Mouse (Mus musculus): ENCODE results near the gene Gdf7. TPM values are rescaled to one million over a fixed set of nuclear protein-coding genes. Genes with fewer than 3 reads are reported as not detected.

The Gdf7 gene
- polyA plus RNA-seq, 1 experiment from 2014 or later = 0.80 TPM

GRCm38 (mm10) chr12:8310992-8311391, 9.2 kb upstream of the Gdf7 start:
- Histone ChIP-seq H3K36me3 (no peaks in the 10 kb centered on the region), H3K4me1 (replicated peaks) (peaks cover 19% of the 10 kb centered on the region), H3K27ac (no peak overlapping the region), H3K4me3 (replicated peaks) (no peak overlapping the region), H3K9me3 (no peaks in the 10 kb centered on the region), H3K27me3 (peaks cover 42% of the 10 kb centered on the region), H3K9ac (replicated peaks) (no peak overlapping the region; the same call in 1 of the 2 replicates), H3K4me2 (no peak overlapping the region)
- ATAC-seq (ENCODE audit: insufficient number of reproducible peaks, insufficient read depth, low FRiP score, low TSS enrichment, low read depth) = no peak
- 43% methylated on average over 17 of the region's 17 CpGs for WGBS

- Histone ChIP-seq H3K9ac (replicated peaks) (no peak overlapping the region), H3K4me3 (replicated peaks) (no peak overlapping the region), H3K4me2 (no peak overlapping the region), H3K36me3 (no peaks in the 10 kb centered on the region), H3K27ac (no peak overlapping the region), H3K27me3 (peaks cover 73% of the 10 kb centered on the region), H3K9me3 (no peaks in the 10 kb centered on the region), H3K4me1 (replicated peaks) (peaks cover 16% of the 10 kb centered on the region)
- ATAC-seq (ENCODE audit: insufficient number of reproducible peaks, insufficient read depth, low FRiP score, low TSS enrichment, low read depth) = no peak
- WGBS = 75% methylated on average over 1 of the region's 1 CpGs
Observed at GRCm38 (mm10) chr12:8306910-8307309, 5.2 kb upstream of the Gdf7 start.

GRCm38 (mm10) chr12:8306432-8306831, 4.7 kb upstream of the Gdf7 start:
- 0 out of 2 replicates have a peak, but pooled peaks have one; percentile 29 for ATAC-seq (ENCODE audit: insufficient number of reproducible peaks, insufficient read depth, low FRiP score, low TSS enrichment, low read depth)
- Histone ChIP-seq H3K36me3 (no peaks in the 10 kb centered on the region), H3K4me1 (replicated peaks) (peaks cover 21% of the 10 kb centered on the region), H3K9ac (replicated peaks) (no peak overlapping the region), H3K4me2 (no peak overlapping the region), H3K4me3 (replicated peaks) (no peak overlapping the region), H3K27ac (no peak overlapping the region), H3K27me3 (peaks cover 73% of the 10 kb centered on the region), H3K9me3 (no peaks in the 10 kb centered on the region)
- 6% methylated on average over 5 of the region's 5 CpGs for WGBS

- Histone ChIP-seq H3K4me2 (no peak overlapping the region), H3K9me3 (no peaks in the 10 kb centered on the region), H3K27me3 (peaks cover 73% of the 10 kb centered on the region), H3K27ac (no peak overlapping the region), H3K4me1 (replicated peaks) (peaks cover 25% of the 10 kb centered on the region), H3K9ac (replicated peaks) (no peak overlapping the region), H3K36me3 (no peaks in the 10 kb centered on the region), H3K4me3 (replicated peaks) (no peak overlapping the region)
- WGBS = 45% methylated on average over 2 of the region's 2 CpGs
- ATAC-seq (ENCODE audit: insufficient number of reproducible peaks, insufficient read depth, low FRiP score, low TSS enrichment, low read depth) = no peak
Observed at GRCm38 (mm10) chr12:8305258-8305657, 3.5 kb upstream of the Gdf7 start.

- Histone ChIP-seq H3K27ac (no peak overlapping the region), H3K36me3 (no peaks in the 10 kb centered on the region), H3K4me1 (replicated peaks) (peaks cover 44% of the 10 kb centered on the region), H3K4me3 (replicated peaks) (peak overlapping the region; percentile 54), H3K9me3 (no peaks in the 10 kb centered on the region), H3K9ac (replicated peaks) (peak overlapping the region; percentile 44), H3K27me3 (peaks cover 98% of the 10 kb centered on the region), H3K4me2 (peak overlapping the region; percentile 86)
- 4% methylated on average over 46 of the region's 46 CpGs for WGBS
- no peak for ATAC-seq (ENCODE audit: insufficient number of reproducible peaks, insufficient read depth, low FRiP score, low TSS enrichment, low read depth)
Observed at GRCm38 (mm10) chr12:8301011-8301814, 541 bp downstream of the Gdf7 start.

GRCm38 (mm10) chr12:8300521-8300920, 1.2 kb downstream of the Gdf7 start:
- no peak overlapping the region for H3K9ac ChIP-seq (replicated peaks)
- H3K9me3 ChIP-seq = no peaks in the 10 kb centered on the region
- H3K36me3 ChIP-seq = no peaks in the 10 kb centered on the region
- WGBS = 25% methylated on average over 5 of the region's 5 CpGs
- no peak overlapping the region for H3K4me3 ChIP-seq (replicated peaks)
- H3K27me3 ChIP-seq = peaks cover 97% of the 10 kb centered on the region
- peak overlapping the region; percentile 30; the same call in 1 of the 2 replicates for H3K4me2 ChIP-seq
- no peak overlapping the region for H3K27ac ChIP-seq
- H3K4me1 ChIP-seq (replicated peaks) = peaks cover 44% of the 10 kb centered on the region
- ATAC-seq (ENCODE audit: insufficient number of reproducible peaks, insufficient read depth, low FRiP score, low TSS enrichment, low read depth) = no peak

GRCm38 (mm10) chr12:8300111-8300480, 1.7 kb downstream of the Gdf7 start:
- Histone ChIP-seq H3K4me2 (peak overlapping the region; percentile 30), H3K4me1 (replicated peaks) (peaks cover 44% of the 10 kb centered on the region), H3K36me3 (no peaks in the 10 kb centered on the region), H3K9me3 (no peaks in the 10 kb centered on the region), H3K27ac (no peak overlapping the region), H3K27me3 (peaks cover 97% of the 10 kb centered on the region), H3K9ac (replicated peaks) (no peak overlapping the region), H3K4me3 (replicated peaks) (peak overlapping the region; percentile 21; the same call in 1 of the 2 replicates)
- 13% methylated on average over 10 of the region's 10 CpGs for WGBS
- ATAC-seq (ENCODE audit: insufficient number of reproducible peaks, insufficient read depth, low FRiP score, low TSS enrichment, low read depth) = no peak

- 5% methylated on average over 34 of the region's 34 CpGs for WGBS
- Histone ChIP-seq H3K36me3 (no peaks in the 10 kb centered on the region), H3K9me3 (no peaks in the 10 kb centered on the region), H3K27me3 (peaks cover 97% of the 10 kb centered on the region), H3K27ac (no peak overlapping the region), H3K4me1 (replicated peaks) (peaks cover 44% of the 10 kb centered on the region), H3K4me2 (peak overlapping the region; percentile 66), H3K9ac (replicated peaks) (no peak overlapping the region), H3K4me3 (replicated peaks) (peak overlapping the region; percentile 45)
- no peak for ATAC-seq (ENCODE audit: insufficient number of reproducible peaks, insufficient read depth, low FRiP score, low TSS enrichment, low read depth)
Observed at GRCm38 (mm10) chr12:8299143-8300110, 2.3 kb downstream of the Gdf7 start.

- H3K9ac ChIP-seq (replicated peaks) = peak overlapping the region; percentile 52
- H3K9me3 ChIP-seq = no peaks in the 10 kb centered on the region
Observed at GRCm38 (mm10) chr12:8298361-8299142, 3.2 kb downstream of the Gdf7 start.

GRCm38 (mm10) chr12:8297586-8298214, 4.1 kb downstream of the Gdf7 start:
- no peak for ATAC-seq (ENCODE audit: insufficient number of reproducible peaks, insufficient read depth, low FRiP score, low TSS enrichment, low read depth)
- Histone ChIP-seq H3K36me3 (no peaks in the 10 kb centered on the region), H3K4me3 (replicated peaks) (peak overlapping the region; percentile 45), H3K27me3 (peaks cover 92% of the 10 kb centered on the region), H3K27ac (no peak overlapping the region), H3K9ac (replicated peaks) (0 out of 2 replicates have a peak overlapping the region, but pooled peaks have one; percentile 52), H3K9me3 (no peaks in the 10 kb centered on the region), H3K4me2 (peak overlapping the region; percentile 66), H3K4me1 (replicated peaks) (peaks cover 44% of the 10 kb centered on the region)
- 5% methylated on average over 34 of the region's 34 CpGs for WGBS

More at GRCm38 (mm10) chr12:8298361-8299142, 3.2 kb downstream of the Gdf7 start:
- no peak overlapping the region for H3K27ac ChIP-seq
- no peak for ATAC-seq (ENCODE audit: insufficient number of reproducible peaks, insufficient read depth, low FRiP score, low TSS enrichment, low read depth)
- WGBS = 1% methylated on average over 85 of the region's 85 CpGs
- H3K4me2 ChIP-seq = peak overlapping the region; percentile 66
- H3K27me3 ChIP-seq = peaks cover 97% of the 10 kb centered on the region
- no peaks in the 10 kb centered on the region for H3K36me3 ChIP-seq
- peak overlapping the region; percentile 45 for H3K4me3 ChIP-seq (replicated peaks)
- H3K4me1 ChIP-seq (replicated peaks) = peaks cover 44% of the 10 kb centered on the region
